Mouse (Mus musculus): ENCODE measurements around the gene Ccdc183.

GRCm38 (mm10) chr2:25583571-25583970 is 33.9 kb downstream of the Ccdc183 start:
- no peak for TF ChIP-seq EP300 (IDR thresholded peaks at IDR 0.05; ENCODE audit: low read depth)
- TF ChIP-seq CTCF (IDR thresholded peaks at IDR 0.05; ENCODE audit: low read depth), result no peak

All from liver, embryonic 14.5 days (tissue).